Mouse (Mus musculus) liver, adult (tissue): Measurements from ENCODE around the gene Zdhhc17.

ENCODE experiments used
- GATA4 ChIP-seq: IDR thresholded peaks from 2 replicates; pipeline ENCODE4 v1.6.1; 2014; ENCODE audit warnings: mild to moderate bottlenecking, low read length; ENCODE audit not compliant: insufficient replicate concordance

The Zdhhc17 gene

DNA sequence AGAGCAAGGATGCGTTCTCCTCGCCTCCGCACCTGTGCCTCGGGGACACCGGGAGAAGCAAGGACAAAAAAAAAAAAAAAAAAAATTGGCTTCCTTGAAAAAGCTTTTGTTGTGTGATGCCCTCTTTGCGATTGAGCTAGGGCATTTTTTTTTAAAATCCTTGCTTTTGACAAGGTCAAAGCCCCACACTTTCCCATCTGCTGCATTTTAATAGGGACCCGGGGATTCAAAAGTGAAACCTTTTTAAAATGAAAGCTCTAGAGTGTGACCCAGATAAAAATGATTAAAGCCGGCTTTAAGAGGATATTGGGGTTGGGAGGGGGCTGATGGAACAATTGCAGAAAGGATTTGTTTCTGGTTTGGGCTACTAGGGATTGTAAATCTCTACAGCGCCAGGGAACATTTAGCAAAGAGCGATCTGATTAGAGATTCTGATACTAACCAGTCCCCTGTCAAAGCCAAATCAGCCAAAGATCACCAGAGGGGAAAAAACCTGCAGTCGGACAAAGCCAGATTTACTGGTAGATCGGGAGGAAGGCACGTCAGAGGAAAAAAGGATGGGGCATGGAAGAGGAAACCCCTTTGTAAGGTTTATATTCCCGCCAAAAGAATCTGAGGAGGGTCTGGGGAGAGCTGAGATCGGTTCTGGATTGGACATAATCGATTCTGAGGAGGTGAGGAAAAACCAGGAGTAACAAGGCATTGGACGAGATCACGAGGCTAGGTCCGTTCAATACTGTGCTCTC lies 713 bp upstream of the Zdhhc17 start:
- TF ChIP-seq GATA4: 0 out of 2 replicates have a peak, but pooled peaks have one; percentile 4

GRCm38 (mm10) chr10:111009113-111009640 lies 763 bp downstream of the Zdhhc17 start:
- TF ChIP-seq GATA4: no peak

GRCm38 (mm10) chr10:111007687-111008086 lies 2.3 kb downstream of the Zdhhc17 start:
- no peak for TF ChIP-seq GATA4

DNA sequence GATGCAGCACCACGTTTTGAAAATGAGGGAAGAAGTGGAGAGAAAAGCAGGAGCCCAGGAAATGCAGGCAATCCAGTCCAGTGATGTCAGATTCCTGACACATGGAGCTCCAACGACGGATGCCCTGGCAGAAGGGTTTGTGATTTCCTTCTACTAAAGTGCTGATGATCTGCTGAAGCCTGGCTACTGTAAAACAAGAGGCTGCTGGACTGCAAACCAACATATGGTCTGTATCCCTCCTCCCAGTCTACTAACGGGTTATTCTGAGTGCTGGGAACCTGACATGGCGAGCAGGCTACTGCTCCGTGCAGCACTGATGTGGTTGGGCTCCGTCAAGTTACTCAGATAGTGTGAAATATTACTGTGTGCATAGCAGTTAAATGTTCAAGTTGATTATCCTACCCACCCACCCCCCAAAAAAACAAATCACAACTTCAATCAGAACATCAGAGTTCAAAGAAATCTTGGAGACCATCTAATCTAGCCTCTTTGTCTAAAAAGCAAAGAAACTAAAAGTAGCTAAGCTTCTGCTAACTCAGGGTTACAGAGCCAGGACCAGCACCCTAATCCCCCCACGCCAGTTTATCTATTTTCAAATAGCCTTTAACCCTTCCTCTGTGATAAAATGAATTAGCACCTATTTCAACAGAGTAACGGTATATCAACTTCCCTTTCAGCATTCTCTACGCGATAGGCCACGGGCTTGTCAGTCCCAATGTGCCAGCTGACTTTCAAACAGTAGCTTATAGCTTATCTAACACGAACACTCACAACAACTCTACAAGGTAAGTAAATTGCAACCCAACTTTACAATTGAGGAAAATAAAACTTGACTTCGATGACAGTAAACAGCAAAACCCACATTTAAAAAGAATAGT lies 4.1 kb downstream of the Zdhhc17 start:
- TF ChIP-seq GATA4: no peak

DNA sequence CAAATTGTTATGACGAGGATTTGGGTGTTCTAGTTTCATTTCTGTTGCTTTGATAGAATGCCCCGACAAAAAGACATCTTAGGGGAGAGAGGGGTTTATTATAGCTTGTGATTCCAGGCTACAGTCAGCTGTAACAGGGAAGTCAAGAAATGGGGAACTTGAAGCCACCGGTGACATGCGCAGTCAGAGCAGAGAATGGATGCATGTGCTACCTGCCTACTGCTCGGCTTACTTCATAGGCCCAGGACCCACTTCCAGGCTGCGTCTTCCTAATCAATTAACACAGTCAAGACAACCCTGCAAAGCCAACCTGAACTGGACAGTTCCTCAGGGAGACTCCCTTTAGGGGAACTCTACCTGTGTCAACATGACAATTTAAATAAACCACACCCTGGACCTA lies 5.7 kb downstream of the Zdhhc17 start:
- no peak for TF ChIP-seq GATA4

- TF ChIP-seq GATA4: no peak
Observed at GRCm38 (mm10) chr10:110999201-110999600, 10.7 kb downstream of the Zdhhc17 start.

GRCm38 (mm10) chr10:110997180-110997579 lies 12.8 kb downstream of the Zdhhc17 start:
- TF ChIP-seq GATA4: no peak

GRCm38 (mm10) chr10:110994761-110995160 lies 15.2 kb downstream of the Zdhhc17 start:
- TF ChIP-seq GATA4: no peak

- no peak for TF ChIP-seq GATA4
Observed at GRCm38 (mm10) chr10:110993249-110993648, 16.7 kb downstream of the Zdhhc17 start.

DNA sequence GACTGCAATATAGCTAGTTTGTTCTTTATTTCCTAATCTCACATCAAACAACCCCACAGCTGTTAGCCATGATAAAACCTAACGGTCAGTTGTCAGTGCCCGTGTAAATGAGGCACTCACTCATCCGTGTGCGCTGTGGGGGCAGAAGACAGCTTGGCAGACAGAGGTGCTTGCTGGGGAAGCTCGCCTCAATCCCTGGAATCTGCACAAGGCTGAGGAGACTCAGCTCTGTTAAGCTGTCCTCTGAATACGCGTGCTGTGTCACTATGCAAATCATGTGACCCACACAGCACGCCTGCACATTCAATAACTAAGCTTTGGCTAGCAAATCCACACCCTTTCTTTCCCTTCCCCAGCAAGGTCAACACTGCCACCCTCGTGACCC lies 17.9 kb downstream of the Zdhhc17 start:
- TF ChIP-seq GATA4: no peak

DNA sequence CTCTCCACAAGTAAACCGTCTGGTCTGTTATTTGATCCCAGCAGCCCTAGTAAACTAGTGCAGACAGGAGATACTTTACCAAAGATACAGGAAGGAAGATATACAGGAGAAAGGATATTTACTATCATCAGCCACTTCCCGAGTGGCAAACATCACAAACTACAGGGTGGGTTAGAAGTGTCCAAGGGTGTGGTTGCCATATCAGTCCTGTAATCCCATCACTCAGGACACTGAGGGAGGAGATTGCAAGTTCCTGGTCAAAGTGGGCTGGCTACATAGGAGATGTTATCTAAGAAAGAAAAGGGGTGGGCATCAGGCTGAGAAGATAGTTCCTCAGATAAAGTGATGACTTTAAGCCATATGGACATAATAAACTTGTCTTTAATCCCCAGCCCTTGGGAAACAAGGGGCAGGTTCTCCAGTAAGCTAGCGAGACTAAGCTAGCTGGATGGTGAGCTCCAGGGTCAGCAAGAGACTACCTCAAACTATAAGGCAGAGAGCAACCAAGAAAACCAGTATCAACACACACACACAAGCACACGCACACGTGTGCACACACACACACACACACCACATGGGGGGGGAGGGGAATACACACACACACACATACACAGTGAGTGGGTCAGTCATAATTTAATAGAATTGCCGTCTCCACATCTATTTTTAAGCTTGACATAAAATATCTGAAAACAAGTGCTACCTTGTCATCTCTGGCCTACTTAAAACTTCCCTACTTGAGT lies 18.5 kb downstream of the Zdhhc17 start:
- no peak for TF ChIP-seq GATA4

DNA sequence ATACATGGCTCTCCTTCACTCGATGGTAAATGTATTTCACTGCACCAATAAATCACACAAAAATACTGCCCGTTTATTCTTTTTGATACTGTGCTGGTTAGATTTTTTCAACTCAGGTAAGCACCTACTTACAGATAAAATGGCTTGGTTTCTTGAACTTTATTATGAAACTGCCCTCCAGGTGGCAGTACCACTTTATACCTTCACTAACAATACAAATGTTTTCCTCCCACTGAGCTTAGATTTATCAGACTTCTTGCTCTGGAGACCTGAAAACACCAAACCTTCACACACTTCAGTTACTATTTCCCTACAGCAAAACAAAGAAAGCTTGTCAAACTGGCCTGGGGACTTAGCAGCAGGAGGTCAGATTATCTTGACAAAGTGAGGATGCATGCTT lies 20.2 kb downstream of the Zdhhc17 start:
- TF ChIP-seq GATA4: no peak

GRCm38 (mm10) chr10:110986682-110987081 lies 23.3 kb downstream of the Zdhhc17 start:
- TF ChIP-seq GATA4: no peak

DNA sequence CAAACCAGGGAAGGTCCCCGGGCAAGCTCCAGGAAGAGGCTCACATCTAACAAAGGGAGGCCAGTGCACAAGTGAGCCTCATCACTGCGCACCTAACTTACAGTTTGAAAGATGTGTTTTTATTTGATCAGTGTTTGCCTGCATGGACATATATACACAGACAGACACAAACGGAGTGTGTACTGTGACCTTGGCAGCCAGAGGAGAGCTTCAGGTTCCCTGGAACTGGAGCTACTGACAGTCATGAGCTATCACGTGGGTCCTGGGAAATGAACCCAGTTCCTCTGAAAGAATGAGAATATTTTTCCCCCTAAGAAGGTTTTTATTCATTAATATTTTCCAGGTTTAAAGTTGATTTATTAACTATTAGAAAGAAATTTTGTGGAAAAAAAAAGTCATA lies 27.2 kb downstream of the Zdhhc17 start:
- no peak for TF ChIP-seq GATA4

GRCm38 (mm10) chr10:110980441-110980840 lies 29.5 kb downstream of the Zdhhc17 start:
- TF ChIP-seq GATA4: no peak

DNA sequence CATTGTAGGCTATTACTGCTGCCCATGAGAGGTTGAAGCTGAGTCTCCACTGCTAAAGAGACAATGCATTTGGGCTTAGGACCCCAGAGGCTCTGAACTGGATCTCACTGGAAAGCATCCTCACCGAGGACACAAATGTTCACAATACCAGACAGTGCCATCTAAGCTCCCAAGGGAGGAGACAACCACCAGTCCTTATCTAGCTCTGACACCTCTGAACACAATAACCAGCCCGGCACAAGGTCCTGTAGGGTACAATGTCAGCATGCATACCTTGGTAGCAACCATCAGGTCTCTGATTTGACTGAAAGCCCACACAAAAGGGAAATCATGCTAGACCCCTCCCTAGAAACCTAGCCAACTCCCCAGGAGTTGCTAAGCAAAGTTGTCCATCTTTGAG lies 30.5 kb downstream of the Zdhhc17 start:
- TF ChIP-seq GATA4: no peak

GRCm38 (mm10) chr10:110977379-110977778 lies 32.6 kb downstream of the Zdhhc17 start:
- TF ChIP-seq GATA4: no peak
